Mouse (Mus musculus): ENCODE results near the gene Il21. TPM values are rescaled to one million over a fixed set of nuclear protein-coding genes. Genes with fewer than 3 reads are reported as not detected.

Il21 gene
- not detected in 2 replicates for polyA plus RNA-seq (2015; fragmentation: Nextera tagmentation; extraction: Ambion mirVana)

- H3K27ac ChIP-seq (replicated peaks) = no peak within 1 kb of the TSS
- H3K9ac ChIP-seq (replicated peaks) = no peak within 1 kb of the TSS
- no peak within 1 kb of the TSS for H3K4me2 ChIP-seq
- H3K9me3 ChIP-seq (replicated peaks) = no peaks in the 10 kb centered on the region
- no peak within 1 kb of the TSS for H3K4me3 ChIP-seq (replicated peaks)
- no peaks in the 10 kb centered on the region for H3K36me3 ChIP-seq
- no peaks in the 10 kb centered on the region for H3K27me3 ChIP-seq (replicated peaks)
- WGBS = 87% methylated on average over 7 of the region's 7 CpGs
- ATAC-seq (ENCODE audit: low FRiP score) = no peak
- no peaks in the 10 kb centered on the region for H3K4me1 ChIP-seq
These were observed at the start of gene Il21 for GRCm38 (mm10) chr3:37232586-37233222. Gene Il21 (minus strand): TSS chr3:37232636.

DNA sequence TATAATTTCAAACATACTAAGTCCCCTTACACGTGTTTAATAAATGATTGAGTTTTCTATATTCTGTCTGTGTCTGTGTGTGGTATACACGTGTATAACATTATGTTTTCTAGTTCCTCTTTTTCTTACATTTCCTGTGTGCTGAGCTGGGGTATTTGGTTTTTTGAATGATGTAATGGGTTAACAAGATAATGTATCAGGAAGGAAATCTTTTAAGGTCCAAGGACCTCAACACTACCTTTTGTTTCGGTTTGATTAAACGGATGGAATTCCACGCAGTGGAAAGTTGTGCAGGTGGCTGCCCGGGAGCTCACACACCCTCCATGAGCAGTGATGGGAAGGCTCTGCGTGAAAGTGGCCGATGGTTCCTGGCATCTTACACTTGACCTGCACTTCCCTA lies 48.4 kb upstream of the Il21 start:
- no peaks in the 10 kb centered on the region for H3K4me1 ChIP-seq
- H3K27me3 ChIP-seq (replicated peaks) = no peaks in the 10 kb centered on the region
- H3K27ac ChIP-seq (replicated peaks) = no peak overlapping the region
- 86% methylated on average over 8 of the region's 8 CpGs for whole genome bisulfite sequencing
- no peaks in the 10 kb centered on the region for H3K9me3 ChIP-seq (replicated peaks)
- no peak overlapping the region for H3K9ac ChIP-seq (replicated peaks)
- ATAC-seq (ENCODE audit: low FRiP score) = no peak
- H3K36me3 ChIP-seq = no peaks in the 10 kb centered on the region
- no peak overlapping the region for H3K4me2 ChIP-seq
- no peak overlapping the region for H3K4me3 ChIP-seq (replicated peaks)

DNA sequence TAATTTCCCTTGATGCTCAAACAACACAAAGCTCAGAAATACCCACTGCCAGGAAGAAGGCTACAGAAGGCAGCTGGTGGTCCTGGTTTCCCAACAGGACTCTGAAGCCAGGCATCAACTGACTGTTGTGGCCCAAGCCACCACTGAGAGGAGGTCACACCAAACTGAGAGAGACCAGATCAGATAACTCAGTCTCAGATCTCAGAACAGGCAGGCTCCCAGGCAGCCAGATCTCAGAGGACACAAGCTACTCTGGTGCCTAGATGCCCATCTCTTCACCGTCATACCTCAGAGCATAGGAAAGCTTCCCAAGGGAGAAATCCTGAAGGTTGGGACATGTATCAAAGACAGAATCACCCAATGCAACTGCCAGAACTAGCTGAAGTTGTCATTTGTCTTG lies 47.8 kb upstream of the Il21 start:
- no peak for ATAC-seq (ENCODE audit: low FRiP score)
- Histone ChIP-seq H3K36me3 (no peaks in the 10 kb centered on the region), H3K9ac (replicated peaks) (no peak overlapping the region), H3K27me3 (replicated peaks) (no peaks in the 10 kb centered on the region), H3K27ac (replicated peaks) (no peak overlapping the region), H3K9me3 (replicated peaks) (no peaks in the 10 kb centered on the region), H3K4me3 (replicated peaks) (no peak overlapping the region), H3K4me2 (no peak overlapping the region), H3K4me1 (no peaks in the 10 kb centered on the region)
- 77% methylated on average over 1 of the region's 1 CpGs for WGBS

GRCm38 (mm10) chr3:37274661-37275060 lies 42.2 kb upstream of the Il21 start:
- Histone ChIP-seq H3K4me2 (no peak overlapping the region), H3K4me3 (replicated peaks) (no peak overlapping the region), H3K27me3 (replicated peaks) (no peaks in the 10 kb centered on the region), H3K27ac (replicated peaks) (no peak overlapping the region), H3K36me3 (no peaks in the 10 kb centered on the region), H3K9ac (replicated peaks) (no peak overlapping the region), H3K9me3 (replicated peaks) (no peaks in the 10 kb centered on the region), H3K4me1 (no peaks in the 10 kb centered on the region)
- ATAC-seq (ENCODE audit: low FRiP score) = no peak
- WGBS = 86% methylated on average over 6 of the region's 6 CpGs

- Histone ChIP-seq H3K27me3 (replicated peaks) (no peaks in the 10 kb centered on the region), H3K9me3 (replicated peaks) (no peaks in the 10 kb centered on the region), H3K27ac (replicated peaks) (no peak overlapping the region), H3K9ac (replicated peaks) (no peak overlapping the region), H3K4me1 (no peaks in the 10 kb centered on the region), H3K36me3 (no peaks in the 10 kb centered on the region), H3K4me2 (no peak overlapping the region), H3K4me3 (replicated peaks) (no peak overlapping the region)
- no peak for ATAC-seq (ENCODE audit: low FRiP score)
- 89% methylated on average over 7 of the region's 7 CpGs for WGBS
These were observed 40.7 kb upstream of the Il21 start for GRCm38 (mm10) chr3:37273092-37273491.

GRCm38 (mm10) chr3:37271209-37271608 lies 38.8 kb upstream of the Il21 start:
- Histone ChIP-seq H3K27me3 (replicated peaks) (no peaks in the 10 kb centered on the region), H3K27ac (replicated peaks) (no peak overlapping the region), H3K9me3 (replicated peaks) (no peaks in the 10 kb centered on the region), H3K9ac (replicated peaks) (no peak overlapping the region), H3K4me2 (no peak overlapping the region), H3K36me3 (no peaks in the 10 kb centered on the region), H3K4me1 (no peaks in the 10 kb centered on the region), H3K4me3 (replicated peaks) (no peak overlapping the region)
- ATAC-seq (ENCODE audit: low FRiP score) = no peak
- 13% methylated on average over 1 of the region's 1 CpGs for WGBS

DNA sequence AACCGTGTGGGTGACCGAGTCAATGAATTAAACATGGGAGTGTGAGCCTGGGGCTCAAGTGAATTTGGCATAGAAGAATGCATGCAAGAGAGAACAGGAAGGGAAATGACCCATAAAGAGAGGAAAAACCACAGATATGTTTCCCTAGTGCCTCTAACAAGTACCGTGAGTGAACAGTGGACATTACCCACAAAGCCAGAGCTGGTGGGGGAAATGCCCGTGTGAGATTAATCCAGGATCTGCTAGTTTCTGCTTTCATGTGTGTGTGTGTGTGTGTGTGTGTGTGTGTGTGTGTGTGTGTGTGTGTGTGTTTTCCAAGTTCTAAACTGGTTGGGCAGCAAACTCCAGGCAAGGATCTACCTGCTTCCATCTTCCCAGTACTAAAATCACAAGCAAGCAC lies 37.5 kb upstream of the Il21 start:
- Histone ChIP-seq H3K27me3 (replicated peaks) (no peaks in the 10 kb centered on the region), H3K36me3 (no peaks in the 10 kb centered on the region), H3K9me3 (replicated peaks) (no peaks in the 10 kb centered on the region), H3K4me1 (no peaks in the 10 kb centered on the region), H3K9ac (replicated peaks) (no peak overlapping the region), H3K4me3 (replicated peaks) (no peak overlapping the region), H3K4me2 (no peak overlapping the region), H3K27ac (replicated peaks) (no peak overlapping the region)
- WGBS = 93% methylated on average over 4 of the region's 4 CpGs
- no peak for ATAC-seq (ENCODE audit: low FRiP score)

GRCm38 (mm10) chr3:37268338-37268737 lies 35.9 kb upstream of the Il21 start:
- H3K9ac ChIP-seq (replicated peaks) = no peak overlapping the region
- WGBS = 87% methylated on average over 11 of the region's 11 CpGs
- H3K27me3 ChIP-seq (replicated peaks) = no peaks in the 10 kb centered on the region
- no peak overlapping the region for H3K4me2 ChIP-seq
- no peaks in the 10 kb centered on the region for H3K9me3 ChIP-seq (replicated peaks)
- H3K4me3 ChIP-seq (replicated peaks) = no peak overlapping the region
- H3K27ac ChIP-seq (replicated peaks) = no peak overlapping the region
- no peaks in the 10 kb centered on the region for H3K36me3 ChIP-seq
- no peaks in the 10 kb centered on the region for H3K4me1 ChIP-seq
- ATAC-seq (ENCODE audit: low FRiP score) = no peak

DNA sequence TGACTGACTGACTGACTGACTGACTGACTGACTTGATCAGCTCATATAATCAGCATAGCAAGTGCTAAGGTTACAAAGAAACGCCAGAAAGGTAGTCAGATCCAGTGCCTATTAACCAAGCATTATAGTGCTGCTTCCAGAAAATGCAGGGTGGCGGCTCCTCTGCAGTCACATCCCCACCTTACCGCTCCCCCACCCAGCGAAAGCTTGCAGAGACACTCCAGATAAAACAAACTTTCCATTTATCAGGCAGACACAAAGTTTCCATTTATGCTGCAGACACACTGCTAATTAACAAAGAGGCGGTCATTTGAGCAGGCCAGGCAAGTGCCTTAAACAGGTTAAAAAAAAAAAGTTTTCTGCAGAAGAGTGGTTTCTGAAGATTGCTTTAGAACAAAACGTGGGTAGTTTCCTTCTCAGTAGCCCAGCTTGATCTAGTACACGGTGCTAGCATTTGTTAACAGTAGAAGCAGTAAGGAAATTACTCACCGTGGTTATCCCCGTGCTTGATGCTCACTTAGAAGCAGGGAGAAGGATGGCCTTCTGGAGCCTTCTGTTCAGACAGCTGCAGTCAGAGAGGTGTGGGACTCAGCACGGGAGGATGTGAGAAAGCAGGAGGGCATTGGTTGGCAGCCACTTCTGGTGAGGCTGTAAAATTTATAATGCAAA lies 27.0 kb upstream of the Il21 start:
- Histone ChIP-seq H3K27me3 (replicated peaks) (no peaks in the 10 kb centered on the region), H3K9me3 (replicated peaks) (no peaks in the 10 kb centered on the region), H3K27ac (replicated peaks) (no peak overlapping the region), H3K36me3 (no peaks in the 10 kb centered on the region), H3K4me2 (no peak overlapping the region), H3K9ac (replicated peaks) (no peak overlapping the region), H3K4me1 (no peaks in the 10 kb centered on the region), H3K4me3 (replicated peaks) (no peak overlapping the region)
- no peak for ATAC-seq (ENCODE audit: low FRiP score)
- WGBS = 63% methylated on average over 10 of the region's 10 CpGs

- Histone ChIP-seq H3K4me3 (replicated peaks) (no peak overlapping the region), H3K27ac (replicated peaks) (no peak overlapping the region), H3K36me3 (no peaks in the 10 kb centered on the region), H3K9ac (replicated peaks) (no peak overlapping the region), H3K27me3 (replicated peaks) (no peaks in the 10 kb centered on the region), H3K9me3 (replicated peaks) (no peaks in the 10 kb centered on the region), H3K4me2 (no peak overlapping the region), H3K4me1 (no peaks in the 10 kb centered on the region)
- 91% methylated on average over 15 of the region's 15 CpGs for WGBS
- no peak for ATAC-seq (ENCODE audit: low FRiP score)
These were observed 25.3 kb upstream of the Il21 start for GRCm38 (mm10) chr3:37257776-37258175.

DNA sequence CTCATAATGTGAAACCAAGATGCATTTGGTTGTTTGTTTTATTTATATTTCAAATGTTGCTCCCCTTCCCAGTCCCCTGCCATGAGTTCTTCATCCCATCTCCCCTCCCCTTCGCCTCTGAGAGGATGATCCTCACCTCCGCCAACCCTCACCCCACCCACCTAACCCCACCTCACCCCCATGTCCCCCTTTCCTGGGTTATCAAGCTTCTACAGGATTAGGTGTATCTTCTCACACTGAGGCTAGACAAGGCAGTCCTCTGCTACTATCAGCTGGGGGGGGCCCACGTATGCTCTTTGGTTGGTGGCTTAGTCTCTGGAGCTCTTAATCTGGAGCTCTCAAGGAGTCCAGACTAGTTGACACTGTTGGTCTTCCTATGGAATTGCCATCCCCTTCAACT lies 18.5 kb upstream of the Il21 start:
- WGBS = 93% methylated on average over 3 of the region's 3 CpGs
- Histone ChIP-seq H3K9ac (replicated peaks) (no peak overlapping the region), H3K4me1 (no peaks in the 10 kb centered on the region), H3K27me3 (replicated peaks) (no peaks in the 10 kb centered on the region), H3K36me3 (no peaks in the 10 kb centered on the region), H3K27ac (replicated peaks) (no peak overlapping the region), H3K4me2 (no peak overlapping the region), H3K4me3 (replicated peaks) (no peak overlapping the region), H3K9me3 (replicated peaks) (no peaks in the 10 kb centered on the region)
- no peak for ATAC-seq (ENCODE audit: low FRiP score)

- WGBS = 85% methylated on average over 4 of the region's 4 CpGs
- no peak overlapping the region for H3K4me2 ChIP-seq
- ATAC-seq (ENCODE audit: low FRiP score) = no peak
- H3K36me3 ChIP-seq = no peaks in the 10 kb centered on the region
- H3K9ac ChIP-seq (replicated peaks) = no peak overlapping the region
- no peaks in the 10 kb centered on the region for H3K4me1 ChIP-seq
- H3K27ac ChIP-seq (replicated peaks) = no peak overlapping the region
- H3K27me3 ChIP-seq (replicated peaks) = no peaks in the 10 kb centered on the region
- no peak overlapping the region for H3K4me3 ChIP-seq (replicated peaks)
- H3K9me3 ChIP-seq (replicated peaks) = no peaks in the 10 kb centered on the region
These were observed 2.6 kb upstream of the Il21 start for GRCm38 (mm10) chr3:37235025-37235424.
